Mouse (Mus musculus): ENCODE results near the gene Vmn1r59.
"Not testable (repeated sequence)": the region's sequence is repeated elsewhere in the genome, so short reads cannot be mapped to it uniquely, and the experiment has no call there.

DNA sequence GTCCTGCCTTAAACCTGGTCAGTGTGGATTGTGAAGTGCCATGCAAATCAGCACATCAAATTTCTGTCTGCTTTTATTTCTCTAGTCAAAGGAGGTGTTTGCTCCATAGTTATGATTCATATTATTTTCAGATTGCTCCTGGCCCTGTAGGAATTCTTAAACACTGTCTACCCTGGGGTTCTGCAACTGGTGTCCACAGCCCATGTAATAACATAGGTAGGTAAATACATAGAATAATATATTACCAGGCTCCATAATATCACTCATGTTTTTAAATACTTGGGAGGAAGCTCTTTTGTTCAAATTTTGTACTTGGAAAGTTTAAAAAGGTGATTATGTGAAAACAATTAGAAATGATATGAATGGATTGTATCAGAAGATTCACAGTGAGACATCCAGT, 37.3 kb upstream of the Vmn1r59 start, which contains the start of gene Vmn2r28:
- not testable (repeated sequence) for TF ChIP-seq POLR2A (IDR thresholded peaks at IDR 0.05; ENCODE audit: borderline replicate concordance, insufficient read depth, low read length); CTCF (IDR thresholded peaks at IDR 0.05; ENCODE audit: borderline replicate concordance, insufficient read depth, low read depth, low read length)

Measured in cerebellum, adult 2 months (tissue).